Mouse (Mus musculus) urinary bladder, adult 2 months (tissue): ENCODE results near the gene Olfr770. TPM values are rescaled to one million over a fixed set of nuclear protein-coding genes. Genes with fewer than 3 reads are reported as not detected.
"Not testable (repeated sequence)": the region's sequence is repeated elsewhere in the genome, so short reads cannot be mapped to it uniquely, and the experiment has no call there.

ENCODE experiments used
- DNase-seq: peaks from one replicate; pipeline ENCODE4 v3.0.0; 2022; ENCODE audit warnings: low spot score
- polyA plus RNA-seq: library from polyadenylated mRNA; depleted of rRNA; stranded (reverse); fragments of >200 nt; gene quantifications from 2 replicates; pipeline ENCODE4 v1.2.3, GENCODE M21; 2012; rRNA removed

The Olfr770 gene
- not detected in 2 replicates for polyA plus RNA-seq

- no peak for DNase-seq
Observed at GRCm38 (mm10) chr10:129138898-129139297, at the start of gene Olfr770. Gene Olfr770, minus strand, starts transcription at chr10:129138998.

- not testable (repeated sequence) for DNase-seq
Observed at GRCm38 (mm10) chr10:129187319-129187718, 48.5 kb upstream of the Olfr770 start, which contains the start of gene Olfr773. Gene Olfr773, minus strand, starts transcription at chr10:129187419.

GRCm38 (mm10) chr10:129177821-129178220 lies 39.0 kb upstream of the Olfr770 start, which contains the start of gene Olfr772:
Gene Olfr772, minus strand, starts transcription at chr10:129177921.
- DNase-seq: not testable (repeated sequence)

- DNase-seq: no peak
Observed at GRCm38 (mm10) chr10:129164651-129165050, 25.9 kb upstream of the Olfr770 start, which contains the start of gene Olfr771. Gene Olfr771, minus strand, starts transcription at chr10:129164751.

GRCm38 (mm10) chr10:129117761-129118160 lies 21.0 kb downstream of the Olfr770 start, which contains the start of gene Olfr769:
Gene Olfr769, minus strand, starts transcription at chr10:129117861.
- no peak for DNase-seq

GRCm38 (mm10) chr10:129115146-129115545 lies 23.7 kb downstream of the Olfr770 start:
- DNase-seq: no peak

- DNase-seq: no peak
Observed at GRCm38 (mm10) chr10:129101231-129101630, 37.6 kb downstream of the Olfr770 start.

GRCm38 (mm10) chr10:129099275-129099674 lies 39.5 kb downstream of the Olfr770 start, which contains the start of gene Olfr768:
Gene Olfr768, minus strand, starts transcription at chr10:129099375.
- no peak for DNase-seq

- not testable (repeated sequence) for DNase-seq
Observed at GRCm38 (mm10) chr10:129082810-129083209, 56.0 kb downstream of the Olfr770 start, which contains the start of gene Olfr767. Gene Olfr767, minus strand, starts transcription at chr10:129082910.

Other genes starting within 250 kb of the Olfr770 start
- gene Gdf11, start 247.3 kb downstream of the Olfr770 start, polyA plus RNA-seq: 1.7 and 2.3 TPM in 2 replicates
- 337 and 381 TPM in 2 replicates for gene Cd63, start 238.0 kb downstream of the Olfr770 start, polyA plus RNA-seq
- 24.2 and 35.0 TPM in 2 replicates for gene Rdh5, start 216.1 kb downstream of the Olfr770 start, polyA plus RNA-seq
- 286 and 328 TPM in 2 replicates for gene Bloc1s1, start 215.0 kb downstream of the Olfr770 start, polyA plus RNA-seq
- 44.5 TPM in 2 replicates for gene Itga7, start 205.2 kb downstream of the Olfr770 start, polyA plus RNA-seq
- 0.65 and 1.1 TPM in 2 replicates for gene Mettl7b, start 178.0 kb downstream of the Olfr770 start, polyA plus RNA-seq
- gene Olfr9, start 149.6 kb downstream of the Olfr770 start, polyA plus RNA-seq: not detected in 2 replicates
- not detected in 2 replicates for gene Olfr763, start 128.2 kb downstream of the Olfr770 start, polyA plus RNA-seq
- gene Olfr764-ps1, start 99.1 kb downstream of the Olfr770 start, polyA plus RNA-seq: not detected in 2 replicates
- not detected in 2 replicates for gene Olfr765, start 89.0 kb downstream of the Olfr770 start, polyA plus RNA-seq
- gene Olfr766-ps1, start 70.0 kb downstream of the Olfr770 start, polyA plus RNA-seq: not detected in 2 replicates
- not detected in 2 replicates for gene Olfr767, start 56.1 kb downstream of the Olfr770 start, polyA plus RNA-seq
- not detected in 2 replicates for gene Olfr768, start 39.6 kb downstream of the Olfr770 start, polyA plus RNA-seq
- gene Olfr769, start 21.1 kb downstream of the Olfr770 start, polyA plus RNA-seq: not detected in 2 replicates
- not detected in 2 replicates for gene Olfr771, start 25.8 kb upstream of the Olfr770 start, polyA plus RNA-seq
- not detected in 2 replicates for gene Olfr772, start 38.9 kb upstream of the Olfr770 start, polyA plus RNA-seq
- gene Olfr773, start 48.4 kb upstream of the Olfr770 start, polyA plus RNA-seq: not detected in 2 replicates
- not detected in 2 replicates for gene Olfr774, start 97.2 kb upstream of the Olfr770 start, polyA plus RNA-seq
- not detected in 2 replicates for gene Olfr775, start 109.4 kb upstream of the Olfr770 start, polyA plus RNA-seq
- gene Olfr776, start 120.1 kb upstream of the Olfr770 start, polyA plus RNA-seq: not detected in 2 replicates
- not detected in 2 replicates for gene Olfr777, start 132.5 kb upstream of the Olfr770 start, polyA plus RNA-seq
- gene Olfr780, start 179.1 kb upstream of the Olfr770 start, polyA plus RNA-seq: not detected in 2 replicates
- gene Olfr781, start 189.9 kb upstream of the Olfr770 start, polyA plus RNA-seq: not detected in 2 replicates
- gene Olfr782, start 209.9 kb upstream of the Olfr770 start, polyA plus RNA-seq: not detected in 2 replicates
- gene Olfr784, start 245.1 kb upstream of the Olfr770 start, polyA plus RNA-seq: 0.03 and 0.06 TPM in 2 replicates